Mouse (Mus musculus) forebrain, embryonic 12.5 days (tissue): ENCODE data around the gene Hoxa10. TPM values are rescaled to one million over a fixed set of nuclear protein-coding genes. Genes with fewer than 3 reads are reported as not detected.

ENCODE experiments used
- ATAC-seq: fragments of 200-750 bp; cut with Nextera tagmentation; 2 replicates; pipeline ENCODE4 v1.8.0; 2017; ENCODE audit warnings: moderate TSS enrichment; ENCODE audit not compliant: low FRiP score
- H3K27ac ChIP-seq: fragments of 300-500 bp; sonication (generic); 2 replicates; pipeline ENCODE4 v1.5.1; 2016; ENCODE audit warnings: mild to moderate bottlenecking
- H3K27me3 ChIP-seq: fragments of 300-500 bp; sonication (generic); 2 replicates; pipeline ENCODE4 v1.6.1; 2016; ENCODE audit warnings: mild to moderate bottlenecking
- H3K36me3 ChIP-seq: fragments of 300-500 bp; sonication (generic); replicated peaks from 2 replicates; pipeline ENCODE4 v1.6.1; 2016; ENCODE audit warnings: mild to moderate bottlenecking
- H3K4me1 ChIP-seq: fragments of 300-500 bp; sonication (generic); 2 replicates; pipeline ENCODE4 v1.6.1; 2016
- H3K4me2 ChIP-seq: fragments of 300-500 bp; sonication (generic); 2 replicates; pipeline ENCODE4 v1.6.1; 2016; ENCODE audit warnings: mild to moderate bottlenecking, moderate library complexity
- H3K4me3 ChIP-seq: fragments of 300-500 bp; sonication (generic); replicated peaks from 2 replicates; pipeline ENCODE4 v1.5.1; 2016; ENCODE audit warnings: mild to moderate bottlenecking
- H3K9ac ChIP-seq: fragments of 300-500 bp; sonication (generic); 2 replicates; pipeline ENCODE4 v1.6.1; 2016; ENCODE audit warnings: mild to moderate bottlenecking
- H3K9me3 ChIP-seq: fragments of 300-500 bp; sonication (generic); 2 replicates; pipeline ENCODE4 v1.6.1; 2016
- WGBS: fragments of 180-500 bp; shearing (Covaris S2); methylation state at CpG from one replicate; pipeline ENCODE4 v1.1.7; 2016; 5-methylcytosine and 5-hydroxymethylcytosine counted together
- microRNA counts: library from miRNA; unstranded; fragments of <30 nt; microRNA quantifications from one replicate; lab custom pipeline; 2017
- microRNA-seq: library from miRNA; unstranded; fragments of <30 nt; microRNA quantifications from one replicate; pipeline ENCODE4, GENCODE M21; 2017
- polyA plus RNA-seq: library from polyadenylated mRNA; unstranded; fragments of >200 nt; fragmentation: Nextera tagmentation; extraction: Ambion mirVana; gene quantifications from 2 replicates; pipeline ENCODE4 v1.2.1, GENCODE M21; 2016

Gene Hoxa10
- polyA plus RNA-seq, 1 experiment from 2014 or later: not detected

- no peaks in the 10 kb centered on the region for H3K9me3 ChIP-seq
- no peaks in the 10 kb centered on the region for H3K36me3 ChIP-seq
- H3K4me1 ChIP-seq: no peaks in the 10 kb centered on the region
- peaks cover 100% of the 10 kb centered on the region for H3K27me3 ChIP-seq
- no peak for ATAC-seq
- H3K9ac ChIP-seq: no peak overlapping the region
- H3K4me2 ChIP-seq: no peak overlapping the region
- WGBS: 8% methylated on average over 10 of the region's 10 CpGs
- no peak overlapping the region for H3K4me3 ChIP-seq
- H3K27ac ChIP-seq: no peak overlapping the region
Observed at GRCm38 (mm10) chr6:52183311-52184080, 57.2 kb downstream of the Hoxa10 start.

- WGBS: 4% methylated on average over 1 of the region's 1 CpGs
- Histone ChIP-seq H3K4me3 (no peak overlapping the region), H3K9me3 (no peaks in the 10 kb centered on the region), H3K4me1 (no peaks in the 10 kb centered on the region), H3K4me2 (no peak overlapping the region), H3K36me3 (no peaks in the 10 kb centered on the region), H3K9ac (no peak overlapping the region), H3K27ac (no peak overlapping the region), H3K27me3 (peaks cover 100% of the 10 kb centered on the region)
- ATAC-seq: no peak
Observed at GRCm38 (mm10) chr6:52182793-52183192, 57.9 kb downstream of the Hoxa10 start.

- ATAC-seq: no peak
- no peak overlapping the region for H3K27ac ChIP-seq
- no peak overlapping the region for H3K9ac ChIP-seq
- H3K4me2 ChIP-seq: no peak overlapping the region
- 10% methylated on average over 2 of the region's 2 CpGs for WGBS
- no peaks in the 10 kb centered on the region for H3K9me3 ChIP-seq
- H3K4me3 ChIP-seq: no peak overlapping the region
- no peaks in the 10 kb centered on the region for H3K36me3 ChIP-seq
- H3K27me3 ChIP-seq: peaks cover 100% of the 10 kb centered on the region
- no peaks in the 10 kb centered on the region for H3K4me1 ChIP-seq
Observed at GRCm38 (mm10) chr6:52182030-52182429, 58.6 kb downstream of the Hoxa10 start.

MicroRNAs encoded within 50 kb of the gene (microRNA counts, 519-probe panel; counts per million panel counts)
- microRNA mmu-miR-196b (lab: Ali Mortazavi, UCI): not detected

Small RNA genes lying within 50 kb of the gene (microRNA-seq; reads per million reads assigned to microRNA genes)
- 33.7 reads per million, percentile 40 among the genes with 10 or more reads in this experiment for gene Mir196b

Other genes with a start within 250 kb of the Hoxa10 start
- 5.7 and 6.6 TPM in 2 replicates for gene Skap2, start 228.3 kb downstream of the Hoxa10 start, polyA plus RNA-seq
- gene Hoxa1, start 82.5 kb downstream of the Hoxa10 start, polyA plus RNA-seq: 0.19 and 0.31 TPM in 2 replicates
- not detected in 2 replicates for gene Hoxa2, start 76.0 kb downstream of the Hoxa10 start, polyA plus RNA-seq
- not detected in 2 replicates for gene 5730596B20Rik, start 63.4 kb downstream of the Hoxa10 start, polyA plus RNA-seq
- not detected in 2 replicates for gene Hoxa4, start 49.1 kb downstream of the Hoxa10 start, polyA plus RNA-seq
- not detected in 2 replicates for gene Hoxa5, start 36.3 kb downstream of the Hoxa10 start, polyA plus RNA-seq
- gene Hoxa6, start 32.1 kb downstream of the Hoxa10 start, polyA plus RNA-seq: not detected in 2 replicates
- 0.32 TPM in 1 of 2 replicates, not detected in the other for gene Hoxa3, start 27.5 kb downstream of the Hoxa10 start, polyA plus RNA-seq
- gene Gm28308, start 27.5 kb downstream of the Hoxa10 start, polyA plus RNA-seq: not detected in 2 replicates
- not detected in 2 replicates for gene Hoxa7, start 19.0 kb downstream of the Hoxa10 start, polyA plus RNA-seq
- not detected in 2 replicates for gene Hoxa9, start 9.8 kb downstream of the Hoxa10 start, polyA plus RNA-seq
- not detected in 2 replicates for gene Hoxa11, start 5.0 kb upstream of the Hoxa10 start, polyA plus RNA-seq
- gene Hoxa13, start 20.0 kb upstream of the Hoxa10 start, polyA plus RNA-seq: not detected in 2 replicates
- not detected in 2 replicates for gene Evx1, start 72.6 kb upstream of the Hoxa10 start, polyA plus RNA-seq